Mouse (Mus musculus): ENCODE data around the gene Agpat1. TPM values are rescaled to one million over a fixed set of nuclear protein-coding genes. Genes with fewer than 3 reads are reported as not detected.

Agpat1 gene
- polyA plus RNA-seq, 1 experiment from 2014 or later = 55.6 TPM

- H3K4me1 ChIP-seq (replicated peaks; ENCODE audit: control insufficient read depth, insufficient read depth, low read length) = no peaks in the 10 kb centered on the region
- no peaks in the 10 kb centered on the region for H3K36me3 ChIP-seq (ENCODE audit: control insufficient read depth, insufficient read depth)
- TF ChIP-seq CTCF (IDR thresholded peaks at IDR 0.05; ENCODE audit: low read depth) = peak; percentile 29
- WGBS = 93% methylated on average over 6 of the region's 6 CpGs
- no peak for ATAC-seq
- no peak overlapping the region for H3K9ac ChIP-seq (ENCODE audit: low read depth, low read length)
- H3K27ac ChIP-seq (ENCODE audit: low read depth, low read length) = no peak overlapping the region
- no peaks in the 10 kb centered on the region for H3K9me3 ChIP-seq (ENCODE audit: control insufficient read depth)
- no peaks in the 10 kb centered on the region for H3K27me3 ChIP-seq (replicated peaks; ENCODE audit: control insufficient read depth, insufficient read depth, low read length)
- H3K4me2 ChIP-seq (replicated peaks; ENCODE audit: low read depth) = no peak overlapping the region
- H3K4me3 ChIP-seq (ENCODE audit: low read depth, low read length) = no peak overlapping the region
Measured at GRCm38 (mm10) chr17:34560438-34560837, 43.6 kb upstream of the Agpat1 start.

GRCm38 (mm10) chr17:34561200-34561599 is 42.9 kb upstream of the Agpat1 start:
- no peaks in the 10 kb centered on the region for H3K9me3 ChIP-seq (ENCODE audit: control insufficient read depth)
- H3K27me3 ChIP-seq (replicated peaks; ENCODE audit: control insufficient read depth, insufficient read depth, low read length) = no peaks in the 10 kb centered on the region
- no peak for ATAC-seq
- 58% methylated on average over 8 of the region's 8 CpGs for WGBS
- no peaks in the 10 kb centered on the region for H3K4me1 ChIP-seq (replicated peaks; ENCODE audit: control insufficient read depth, insufficient read depth, low read length)
- no peak overlapping the region for H3K4me3 ChIP-seq (ENCODE audit: low read depth, low read length)
- H3K4me2 ChIP-seq (replicated peaks; ENCODE audit: low read depth) = no peak overlapping the region
- no peaks in the 10 kb centered on the region for H3K36me3 ChIP-seq (ENCODE audit: control insufficient read depth, insufficient read depth)
- no peak overlapping the region for H3K9ac ChIP-seq (ENCODE audit: low read depth, low read length)
- TF ChIP-seq CTCF (IDR thresholded peaks at IDR 0.05; ENCODE audit: low read depth) = no peak
- H3K27ac ChIP-seq (ENCODE audit: low read depth, low read length) = no peak overlapping the region

GRCm38 (mm10) chr17:34562595-34562994 is 41.5 kb upstream of the Agpat1 start:
- no peak overlapping the region for H3K27ac ChIP-seq (ENCODE audit: low read depth, low read length)
- H3K4me3 ChIP-seq (ENCODE audit: low read depth, low read length) = no peak overlapping the region
- H3K4me1 ChIP-seq (replicated peaks; ENCODE audit: control insufficient read depth, insufficient read depth, low read length) = no peaks in the 10 kb centered on the region
- no peaks in the 10 kb centered on the region for H3K9me3 ChIP-seq (ENCODE audit: control insufficient read depth)
- H3K27me3 ChIP-seq (replicated peaks; ENCODE audit: control insufficient read depth, insufficient read depth, low read length) = no peaks in the 10 kb centered on the region
- WGBS = 39% methylated on average over 3 of the region's 3 CpGs
- TF ChIP-seq CTCF (IDR thresholded peaks at IDR 0.05; ENCODE audit: low read depth) = no peak
- no peak for ATAC-seq
- H3K36me3 ChIP-seq (ENCODE audit: control insufficient read depth, insufficient read depth) = no peaks in the 10 kb centered on the region
- H3K9ac ChIP-seq (ENCODE audit: low read depth, low read length) = no peak overlapping the region
- no peak overlapping the region for H3K4me2 ChIP-seq (replicated peaks; ENCODE audit: low read depth)

DNA sequence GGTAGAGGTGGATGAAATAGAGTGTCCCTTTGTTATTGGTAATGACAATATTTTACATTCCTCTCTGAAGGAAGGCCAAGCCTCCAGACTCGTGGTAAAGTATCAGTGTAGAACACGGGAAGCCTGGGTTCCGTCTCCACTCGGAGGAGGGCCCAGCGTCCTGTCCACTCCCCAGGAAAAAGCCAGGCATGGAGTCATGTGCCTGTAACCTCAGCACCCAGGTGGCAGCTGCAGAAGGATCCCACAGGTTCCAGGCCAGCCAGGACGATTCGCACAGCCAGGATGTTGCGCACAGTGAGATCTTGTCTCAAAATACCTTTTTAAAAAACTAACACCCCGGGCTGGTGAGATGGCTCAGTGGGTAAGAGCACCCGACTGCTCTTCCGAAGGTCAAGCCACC is 40.7 kb upstream of the Agpat1 start:
- Histone ChIP-seq H3K36me3 (ENCODE audit: control insufficient read depth, insufficient read depth) (no peaks in the 10 kb centered on the region; the same call in 1 of the 2 replicates), H3K27ac (ENCODE audit: low read depth, low read length) (no peak overlapping the region), H3K27me3 (replicated peaks; ENCODE audit: control insufficient read depth, insufficient read depth, low read length) (no peaks in the 10 kb centered on the region), H3K9ac (ENCODE audit: low read depth, low read length) (no peak overlapping the region), H3K4me1 (replicated peaks; ENCODE audit: control insufficient read depth, insufficient read depth, low read length) (no peaks in the 10 kb centered on the region), H3K4me2 (replicated peaks; ENCODE audit: low read depth) (no peak overlapping the region), H3K9me3 (ENCODE audit: control insufficient read depth) (no peaks in the 10 kb centered on the region), H3K4me3 (ENCODE audit: low read depth, low read length) (no peak overlapping the region)
- no peak for ATAC-seq
- WGBS = 76% methylated on average over 11 of the region's 11 CpGs
- TF ChIP-seq CTCF (IDR thresholded peaks at IDR 0.05; ENCODE audit: low read depth) = no peak

GRCm38 (mm10) chr17:34564003-34564421 is 40.0 kb upstream of the Agpat1 start, which contains the start of gene Notch4:
Gene Notch4 (plus strand): TSS chr17:34564268.
- Histone ChIP-seq H3K4me1 (replicated peaks; ENCODE audit: control insufficient read depth, insufficient read depth, low read length) (no peaks in the 10 kb centered on the region), H3K27ac (ENCODE audit: low read depth, low read length) (peak within 1 kb of the TSS; percentile 58), H3K4me3 (ENCODE audit: low read depth, low read length) (no peak within 1 kb of the TSS; the same call in 1 of the 2 replicates), H3K27me3 (replicated peaks; ENCODE audit: control insufficient read depth, insufficient read depth, low read length) (no peaks in the 10 kb centered on the region), H3K9ac (ENCODE audit: low read depth, low read length) (no peak within 1 kb of the TSS), H3K9me3 (ENCODE audit: control insufficient read depth) (no peaks in the 10 kb centered on the region), H3K4me2 (replicated peaks; ENCODE audit: low read depth) (peak within 1 kb of the TSS; percentile 40), H3K36me3 (ENCODE audit: control insufficient read depth, insufficient read depth) (no peaks in the 10 kb centered on the region; the same call in 1 of the 2 replicates)
- ATAC-seq = peak; percentile 28; the same call in 1 of the 2 replicates
- no peak for TF ChIP-seq CTCF (IDR thresholded peaks at IDR 0.05; ENCODE audit: low read depth)
- 9% methylated on average over 6 of the region's 6 CpGs for WGBS

DNA sequence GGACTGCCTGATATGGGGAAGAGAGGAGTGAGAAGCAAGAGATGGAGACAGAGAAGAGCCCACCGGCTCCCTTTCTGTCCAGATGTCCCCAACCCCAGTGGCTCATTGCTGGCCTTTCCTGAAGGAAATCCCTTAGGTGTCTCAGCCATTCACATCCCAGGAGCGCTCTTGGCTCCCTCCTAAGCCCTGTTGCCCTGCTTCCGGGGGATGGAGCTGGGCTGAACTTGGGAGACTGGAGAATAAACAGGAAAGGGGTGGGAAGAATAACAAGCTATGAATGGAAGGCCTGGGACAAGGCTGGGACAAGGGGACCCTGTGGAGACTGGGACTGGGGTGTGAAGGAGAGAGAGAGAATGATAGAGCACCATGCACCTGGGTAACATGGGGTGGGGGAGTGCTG is 39.3 kb upstream of the Agpat1 start:
- Histone ChIP-seq H3K4me3 (ENCODE audit: low read depth, low read length) (no peak overlapping the region; the same call in 1 of the 2 replicates), H3K9me3 (ENCODE audit: control insufficient read depth) (no peaks in the 10 kb centered on the region), H3K4me1 (replicated peaks; ENCODE audit: control insufficient read depth, insufficient read depth, low read length) (no peaks in the 10 kb centered on the region), H3K9ac (ENCODE audit: low read depth, low read length) (no peak overlapping the region), H3K36me3 (ENCODE audit: control insufficient read depth, insufficient read depth) (no peaks in the 10 kb centered on the region; the same call in 1 of the 2 replicates), H3K4me2 (replicated peaks; ENCODE audit: low read depth) (peak overlapping the region; percentile 40), H3K27ac (ENCODE audit: low read depth, low read length) (peak overlapping the region; percentile 58), H3K27me3 (replicated peaks; ENCODE audit: control insufficient read depth, insufficient read depth, low read length) (no peaks in the 10 kb centered on the region)
- no peak for ATAC-seq
- TF ChIP-seq CTCF (IDR thresholded peaks at IDR 0.05; ENCODE audit: low read depth) = no peak
- 44% methylated on average over 3 of the region's 3 CpGs for WGBS

DNA sequence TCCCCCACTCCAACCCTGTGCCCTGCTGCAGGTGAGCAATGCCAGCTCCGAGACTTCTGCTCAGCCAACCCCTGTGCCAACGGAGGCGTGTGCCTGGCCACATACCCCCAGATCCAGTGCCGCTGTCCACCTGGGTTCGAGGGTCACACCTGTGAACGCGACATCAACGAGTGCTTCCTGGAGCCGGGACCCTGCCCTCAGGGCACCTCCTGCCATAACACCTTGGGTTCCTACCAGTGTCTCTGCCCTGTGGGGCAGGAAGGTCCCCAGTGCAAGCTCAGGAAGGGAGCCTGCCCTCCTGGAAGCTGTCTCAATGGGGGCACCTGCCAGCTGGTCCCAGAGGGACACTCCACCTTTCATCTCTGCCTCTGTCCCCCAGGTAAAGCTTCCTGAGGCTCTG is 36.8 kb upstream of the Agpat1 start:
- Histone ChIP-seq H3K4me3 (ENCODE audit: low read depth, low read length) (no peak overlapping the region), H3K9ac (ENCODE audit: low read depth, low read length) (no peak overlapping the region), H3K36me3 (ENCODE audit: control insufficient read depth, insufficient read depth) (no peaks in the 10 kb centered on the region; the same call in 1 of the 2 replicates), H3K4me2 (replicated peaks; ENCODE audit: low read depth) (no peak overlapping the region), H3K27ac (ENCODE audit: low read depth, low read length) (no peak overlapping the region), H3K27me3 (replicated peaks; ENCODE audit: control insufficient read depth, insufficient read depth, low read length) (no peaks in the 10 kb centered on the region), H3K9me3 (ENCODE audit: control insufficient read depth) (no peaks in the 10 kb centered on the region), H3K4me1 (replicated peaks; ENCODE audit: control insufficient read depth, insufficient read depth, low read length) (no peaks in the 10 kb centered on the region)
- WGBS = 42% methylated on average over 9 of the region's 9 CpGs
- TF ChIP-seq CTCF (IDR thresholded peaks at IDR 0.05; ENCODE audit: low read depth) = no peak
- no peak for ATAC-seq
